ENCODE assay signal across 35 mouse cellular contexts in genomic region chr14:79278927-79279326, GRCm38 (mm10). TPM values are rescaled to one million over a fixed set of nuclear protein-coding genes. Genes with fewer than 3 reads are reported as not detected.
DNase-seq lines count a peak whose midpoint lies in the region; ATAC-seq and TF ChIP-seq lines count a peak whose summit lies in the region.
"Had no signal": no experiment of that assay in that cellular context is flagged by ENCODE, and none has a peak within 500 bp of the region (broad histone marks: within the 10 kb centered on the region; RNA-seq: fewer than 3 reads in every experiment).

No protein-coding gene starts in this region.

- H3K4me2 ChIP-seq in stomach, postnatal 0 days (replicated peaks; ENCODE audit: low read depth): no peak overlapping the region
- H3K4me2 ChIP-seq: heart, embryonic 11.5 days; hindbrain, embryonic 12.5 days; hindbrain, embryonic 15.5 days had no signal

- TF ChIP-seq CTCF in gastrocnemius, adult 2 months (IDR thresholded peaks at IDR 0.05): no peak
- no peak for TF ChIP-seq CTCF in stomach, postnatal 0 days (IDR thresholded peaks at IDR 0.05; ENCODE audit: low read depth)

- intact Hi-C loops in gastrocnemius, adult 2 months (cut with DNase I): loop anchor here (5.0 kb wide), 1 partner anchor 97 kb away; no protein-coding TSS in a partner anchor
- intact Hi-C loops in gastrocnemius, postnatal 36 days (cut with DNase I): no loop called here

- peak overlapping the region; percentile 82 for H3K27ac ChIP-seq in gastrocnemius, adult 2 months
- peak overlapping the region; percentile 71 for H3K27ac ChIP-seq in stomach, postnatal 0 days (replicated peaks)
- H3K27ac ChIP-seq: hindbrain, embryonic 12.5 days; hindbrain, embryonic 15.5 days had no signal

- no peaks in the 10 kb centered on the region for H3K9me3 ChIP-seq in stomach, postnatal 0 days (ENCODE audit: control insufficient read depth, low read length)
- H3K9me3 ChIP-seq: hindbrain, embryonic 12.5 days; hindbrain, embryonic 15.5 days had no signal

- no peak for ATAC-seq in stomach, postnatal 0 days (ENCODE audit: low FRiP score, low TSS enrichment)
- ATAC-seq: activated CD4-positive, CD25-positive, alpha-beta regulatory T cell, adult 4 months; CD4-positive, CD25-positive, alpha-beta regulatory T cell, adult 4 months; forebrain, embryonic 14.5 days; forebrain, postnatal 0 days; intestine, postnatal 0 days had no signal

- TF ChIP-seq EP300 in stomach, postnatal 0 days (optimal IDR thresholded peaks at IDR 0.05): no peak

- H3K36me3 ChIP-seq in stomach, postnatal 0 days (ENCODE audit: control insufficient read depth, insufficient read depth, low read length): no peaks in the 10 kb centered on the region
- H3K36me3 ChIP-seq: hindbrain, embryonic 12.5 days; hindbrain, embryonic 15.5 days had no signal

- H3K4me3 ChIP-seq in gastrocnemius, adult 2 months: no peak overlapping the region
- no peak overlapping the region for H3K4me3 ChIP-seq in stomach, postnatal 0 days (ENCODE audit: low read depth, low read length)
- H3K4me3 ChIP-seq: hindbrain, embryonic 12.5 days; hindbrain, embryonic 15.5 days had no signal

- H3K9ac ChIP-seq in stomach, postnatal 0 days (ENCODE audit: low read length): no peak overlapping the region
- H3K9ac ChIP-seq: forebrain, postnatal 0 days; hindbrain, embryonic 12.5 days; hindbrain, embryonic 15.5 days had no signal

- no peaks in the 10 kb centered on the region for H3K4me1 ChIP-seq in stomach, postnatal 0 days (replicated peaks; ENCODE audit: control insufficient read depth, insufficient read depth)

- no peak for DNase-seq in gastrocnemius, adult 2 months
- DNase-seq in gastrocnemius, postnatal 36 days: no peak
- peak; percentile 68 for DNase-seq in 416B (ENCODE audit: low read depth)
- peak; percentile 54 for DNase-seq in adipocyte (ENCODE audit: low spot score)
- DNase-seq in stomach, postnatal 0 days (ENCODE audit: low spot score): no peak
- no peak for DNase-seq in left cerebral cortex, adult 18-20 months (ENCODE audit: low spot score in 2 of 2)
- no peak for DNase-seq in frontal cortex, postnatal 10 days (ENCODE audit: low spot score in 2 of 2)
- DNase-seq: adrenal gland, postnatal 25 days; cerebellum, adult 18-20 months; cerebellum, adult 9-10 months; cerebellum, postnatal 14 days; forebrain, postnatal 0 days; gastrocnemius, postnatal 10 days had no signal

- H3K27me3 ChIP-seq in stomach, postnatal 0 days (ENCODE audit: control insufficient read depth, insufficient read depth, low read length): no peaks in the 10 kb centered on the region
- H3K27me3 ChIP-seq: hindbrain, embryonic 12.5 days; hindbrain, embryonic 15.5 days had no signal

- 86% methylated on average over 4 of the region's 4 CpGs for WGBS in stomach, postnatal 0 days

RNA-seq across cellular contexts. Expression of gene Rgcc, which starts 22.5 kb away (rescaled TPM):
- total RNA-seq in gastrocnemius, adult 2 months (2021): 10 to 100 TPM; 46.9 to 78.3 TPM
- 10 to 100 TPM; 36.2 to 47.3 TPM for total RNA-seq in gastrocnemius, postnatal 36 days (2021)
- 40.0 and 45.4 TPM in 2 replicates for polyA plus RNA-seq in stomach, postnatal 0 days (2015; fragmentation: Nextera tagmentation; extraction: Ambion mirVana)
- total RNA-seq in left cerebral cortex, adult 18-20 months (2021): 10 to 100 TPM; 29.7 to 33.7 TPM

RNA-seq across cellular contexts. Expression of gene Zfp957, which starts 31.8 kb away (rescaled TPM):
- total RNA-seq in gastrocnemius, adult 2 months (2021): not detected
- not detected for total RNA-seq in gastrocnemius, postnatal 36 days (2021)
- not detected in 2 replicates for polyA plus RNA-seq in stomach, postnatal 0 days (2015; fragmentation: Nextera tagmentation; extraction: Ambion mirVana)
- not detected for total RNA-seq in left cerebral cortex, adult 18-20 months (2021)
- total RNA-seq: adrenal gland, adult 18-20 months; adrenal gland, postnatal 25 days; ES-E14; forebrain, postnatal 0 days; gastrocnemius, postnatal 10 days; gastrocnemius, postnatal 4 days; heart, adult 18-20 months; heart, postnatal 25 days; hematopoietic stem cell, adult 5-6 weeks had no signal
- polyA plus RNA-seq: brain, embryonic 14.5 days; C2C12; CD4-positive, CD25-positive, alpha-beta regulatory T cell, adult 4 months; embryonic facial prominence, embryonic 11.5 days; embryonic facial prominence, embryonic 14.5 days; forebrain, embryonic 11.5 days; forebrain, embryonic 14.5 days; forebrain, postnatal 0 days; frontal cortex, adult 2 months; heart, embryonic 11.5 days; heart, embryonic 14.5 days; heart, postnatal 0 days; hindbrain, embryonic 15.5 days; intestine, embryonic 14.5 days; intestine, postnatal 0 days had no signal

Comparison
In these comparisons a context has a peak if more than half of its experiments do, and no peak if none do; other contexts are left out.
1. DNase-seq: peak in 416B (single experiment) and adipocyte (single experiment); none in gastrocnemius, adult 2 months (single experiment), gastrocnemius, postnatal 36 days (0 of 2), stomach, postnatal 0 days (single experiment), left cerebral cortex, adult 18-20 months (0 of 2) and frontal cortex, postnatal 10 days (0 of 2).